Mouse (Mus musculus) spleen, adult 2 months (tissue): ENCODE measurements around the gene Adam1a.

Experiments
- CTCF ChIP-seq: fragments of 200-500 bp; IDR thresholded peaks from 2 replicates; pipeline ENCODE4 v1.5.1; 2011; ENCODE audit warnings: mild to moderate bottlenecking, inconsistent platforms; ENCODE audit not compliant: insufficient read depth, insufficient read length, insufficient replicate concordance; ENCODE audit errors: extremely low read depth
- POLR2A ChIP-seq: fragments of 200-500 bp; IDR thresholded peaks from 2 replicates; pipeline ENCODE4 v1.6.1; 2011; ENCODE audit warnings: low read depth, low read length, inconsistent platforms

- TF ChIP-seq POLR2A (no peak), CTCF (no peak)
Observed at GRCm38 (mm10) chr5:121484801-121485200, 60.5 kb downstream of the Adam1a start.
